Mouse (Mus musculus) pancreas, adult 10 weeks (tissue): Measurements from ENCODE around the gene Sox9. TPM values are rescaled to one million over a fixed set of nuclear protein-coding genes. Genes with fewer than 3 reads are reported as not detected.

Experiments used
- polyA plus RNA-seq: library from polyadenylated mRNA; stranded (reverse); fragments of 350-450 nt; fragmentation: Illumina TruSeq; extraction: RNeasy Lipid Tissue Mini Kit (QIAGEN cat#74804); gene quantifications from one replicate; pipeline ENCODE4 v1.2.3, GENCODE M21; 2015; ENCODE audit warnings: low read depth, low replicate concordance; ENCODE audit not compliant: insufficient read depth

Gene Sox9
- polyA plus RNA-seq, result 2.5 TPM

DNA sequence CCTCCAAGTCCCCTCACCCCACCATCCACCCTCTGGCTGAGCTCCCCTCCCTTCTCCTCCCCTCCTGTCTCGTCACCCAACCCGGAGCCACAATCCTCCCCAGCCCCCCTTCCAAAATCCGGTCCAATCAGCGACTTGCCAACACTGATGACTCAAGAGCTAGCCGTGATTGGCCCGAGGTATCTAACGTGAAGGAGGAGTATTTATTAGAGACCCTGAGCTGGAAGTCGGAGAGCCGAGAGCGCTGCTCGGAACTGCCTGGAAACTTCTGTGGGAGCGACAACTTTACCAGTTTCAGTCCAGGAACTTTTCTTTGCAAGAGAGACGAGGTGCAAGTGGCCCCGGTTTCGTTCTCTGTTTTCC lies at the start of gene Sox9:
TSS of gene Sox9 (plus strand) at position 231 of the 363 bp plus-strand sequence.

